Mouse (Mus musculus) embryo, embryonic 9.5 days (tissue): ENCODE measurements around the gene 4930438A08Rik.

Source experiments
- DNase-seq: peaks from one replicate; pipeline ENCODE4 v3.0.0-alpha.2; 2017; ENCODE audit errors: extremely low spot score

Gene 4930438A08Rik

DNA sequence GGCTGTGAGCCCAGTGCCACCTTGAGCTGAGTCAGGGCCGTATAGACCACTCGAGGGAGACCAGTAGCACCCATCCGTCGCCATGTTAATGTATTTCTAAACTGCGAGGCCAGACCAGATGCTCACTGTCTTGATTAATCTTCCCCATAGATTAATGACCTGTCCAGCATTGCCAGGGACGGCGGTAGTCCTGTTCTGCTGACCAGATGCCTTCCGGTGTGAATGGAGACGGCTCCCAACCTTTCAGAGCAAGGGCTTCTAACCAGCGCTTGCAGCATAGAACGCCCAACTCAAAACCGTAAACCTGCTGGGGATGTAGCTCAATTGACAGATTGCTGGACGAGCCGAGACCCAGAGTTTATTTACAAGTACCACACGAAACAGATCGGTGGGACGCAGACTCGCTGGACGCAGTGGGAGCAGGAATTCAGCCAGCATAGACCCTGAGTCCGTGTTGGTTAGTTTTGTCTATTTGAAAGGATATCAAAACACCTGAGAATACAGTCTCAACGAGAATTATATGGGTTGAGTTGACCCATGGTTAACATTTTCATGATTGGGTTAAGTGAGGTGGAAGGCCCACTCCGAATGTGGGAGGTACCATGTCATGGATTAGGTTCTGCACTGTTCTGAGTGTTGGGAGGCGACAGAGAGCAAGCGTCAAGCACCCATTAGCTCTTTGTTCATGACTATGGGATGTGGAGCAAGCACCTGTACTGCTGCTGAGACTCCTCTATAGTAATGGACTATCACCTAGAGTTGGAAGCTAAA, 49.2 kb downstream of the 4930438A08Rik start:
- DNase-seq = no peak

DNA sequence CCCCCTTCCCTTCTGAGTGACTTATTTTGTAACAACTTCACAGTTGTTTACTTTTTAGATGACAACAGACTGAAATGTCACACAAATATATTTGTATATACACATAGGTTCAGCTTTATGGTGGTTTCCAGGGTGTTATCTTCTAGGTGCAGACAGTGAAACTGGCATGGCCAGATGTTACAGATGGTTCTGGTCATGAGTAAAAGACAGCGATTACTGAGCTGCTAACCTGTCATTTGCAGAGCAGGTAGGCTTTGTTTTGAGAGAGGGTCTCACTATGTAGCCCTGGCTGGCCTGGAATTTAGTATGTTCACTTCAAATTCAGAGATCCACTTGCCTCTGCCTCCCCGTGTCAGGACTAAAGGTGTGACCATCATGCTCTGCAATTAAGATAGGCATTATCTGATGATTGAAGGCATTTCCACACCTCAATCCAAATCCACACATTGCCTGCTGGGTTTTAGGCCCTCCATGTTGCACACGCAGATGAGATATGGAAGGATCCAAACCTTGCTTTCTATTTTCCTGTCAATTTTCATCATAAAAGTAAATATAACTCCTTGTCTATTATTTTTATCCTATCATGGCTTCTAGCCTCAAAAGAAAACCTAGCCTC, 50.1 kb downstream of the 4930438A08Rik start:
- DNase-seq = no peak

DNA sequence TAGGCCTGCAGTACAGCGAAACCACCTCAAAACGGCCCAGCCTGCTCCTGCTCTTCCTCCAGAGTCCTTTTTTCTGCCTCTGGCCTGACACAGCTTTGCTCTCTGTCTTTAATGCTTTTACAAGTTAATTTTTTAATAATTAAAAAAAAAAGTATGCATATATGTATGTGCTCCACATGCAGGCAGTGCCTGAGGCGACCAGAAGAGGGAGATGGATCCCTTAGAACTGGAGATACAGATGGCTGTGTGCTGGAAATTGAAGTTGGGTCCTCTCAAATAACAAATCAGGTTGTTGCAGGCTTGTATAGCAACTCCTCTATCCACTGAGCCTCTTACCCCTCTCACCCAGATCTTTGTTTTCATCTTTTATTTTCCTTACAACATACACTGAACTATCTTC, 52.2 kb downstream of the 4930438A08Rik start:
- DNase-seq = no peak

DNA sequence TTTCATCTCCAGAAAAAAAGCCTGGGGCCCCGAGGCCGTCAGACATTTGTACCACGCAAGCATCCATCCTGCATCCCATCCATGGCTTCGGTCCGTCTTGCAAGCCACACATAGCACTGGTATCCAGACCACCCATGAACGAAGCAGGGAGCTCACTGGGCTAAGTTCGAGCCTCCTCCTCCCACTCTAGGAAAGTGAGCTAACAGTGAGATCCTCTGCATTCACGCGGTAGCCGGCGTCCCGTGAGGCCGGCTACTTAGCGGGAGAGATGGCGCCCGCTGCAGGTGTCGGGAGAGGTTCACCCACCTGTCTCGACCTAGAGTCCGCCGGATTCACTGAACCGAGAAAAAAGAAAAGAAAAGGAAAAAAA, 55.3 kb downstream of the 4930438A08Rik start:
- DNase-seq = peak; percentile 13

DNA sequence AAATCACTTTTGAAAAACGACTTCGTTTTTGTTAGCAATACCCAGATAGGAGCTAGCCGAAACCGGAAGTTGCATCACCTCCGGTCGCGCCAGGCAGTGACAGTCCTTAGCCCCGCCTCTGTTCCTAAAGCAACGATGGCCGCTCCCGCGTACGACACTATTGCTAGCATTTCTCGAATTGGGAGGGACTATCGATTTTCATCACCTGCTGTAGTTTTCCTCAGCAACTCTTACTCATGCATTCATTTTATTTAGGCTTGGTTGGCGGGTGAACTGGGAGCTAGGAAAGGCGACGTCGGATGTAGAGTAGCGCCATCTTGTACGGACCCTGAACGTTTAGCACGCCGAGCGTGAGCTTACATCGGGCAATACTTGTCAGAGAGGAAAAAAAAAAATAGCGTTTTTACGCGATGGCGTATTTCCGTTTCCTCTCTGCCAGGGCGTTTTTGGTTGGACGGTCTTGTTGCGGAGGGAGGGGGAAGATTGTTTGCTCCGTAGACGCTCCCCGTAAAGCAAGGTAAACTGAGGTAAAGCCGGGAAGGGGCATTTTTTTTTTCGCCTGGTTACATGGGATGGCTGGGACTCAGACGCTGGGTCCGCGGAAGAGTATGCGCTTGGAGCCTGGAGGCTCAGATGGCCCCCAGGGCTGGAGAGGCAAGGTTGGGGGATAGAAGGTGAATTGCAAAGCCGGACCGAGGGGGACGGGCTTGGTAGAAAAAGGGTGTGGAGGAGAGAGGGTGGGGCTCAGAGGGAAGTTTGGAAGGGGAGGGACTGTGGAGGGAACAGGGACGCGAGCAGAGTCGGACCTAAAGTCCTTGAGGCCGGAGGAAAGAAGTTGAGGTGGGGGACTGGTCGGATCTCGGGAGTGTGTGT, 55.9 kb downstream of the 4930438A08Rik start, which contains the start of the genes Zfp672 and Sh3bp5l:
Gene Zfp672, minus strand, starts transcription at position 64 of the 873 bp plus-strand sequence.
Gene Sh3bp5l, plus strand, starts transcription at position 449 of the 873 bp plus-strand sequence.
- peak; percentile 91 for DNase-seq

DNA sequence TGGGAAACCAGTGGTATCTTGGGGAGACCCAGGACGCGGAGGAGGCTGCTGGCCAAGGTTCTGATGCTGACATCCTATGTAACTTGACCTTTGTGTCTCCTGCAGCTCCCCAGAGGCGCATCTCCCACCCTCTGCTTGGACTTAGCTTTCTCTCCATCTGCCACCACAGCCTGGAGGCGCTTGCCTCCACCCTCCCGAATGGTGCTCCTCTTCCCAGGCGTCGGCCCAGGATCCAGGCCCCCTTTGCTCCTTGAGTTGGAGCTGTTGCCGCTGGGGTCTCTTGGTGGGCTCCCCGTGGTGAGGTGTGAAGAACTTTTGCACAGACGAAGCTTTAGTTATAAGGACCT, 56.5 kb downstream of the 4930438A08Rik start:
- DNase-seq = no peak

DNA sequence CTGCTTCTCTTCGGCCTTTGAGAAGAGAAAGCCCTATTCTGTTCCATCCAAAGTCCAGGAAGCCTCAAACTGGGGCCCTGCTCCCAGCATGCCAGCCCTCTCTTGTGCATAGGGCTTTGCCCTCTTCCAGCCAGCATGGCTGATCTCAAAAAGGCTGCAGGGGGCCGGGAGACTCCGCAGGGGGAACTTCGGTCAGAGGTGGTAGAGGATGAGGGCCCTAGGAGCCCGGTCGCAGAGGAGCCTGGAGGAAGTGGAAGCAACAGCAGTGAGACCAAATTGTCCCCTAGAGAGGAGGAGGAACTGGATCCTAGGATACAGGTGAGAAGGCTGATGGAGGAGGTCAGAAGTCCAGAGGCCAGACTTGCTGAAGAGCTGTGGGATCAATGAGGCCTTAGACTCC, 56.9 kb downstream of the 4930438A08Rik start:
- no peak for DNase-seq

DNA sequence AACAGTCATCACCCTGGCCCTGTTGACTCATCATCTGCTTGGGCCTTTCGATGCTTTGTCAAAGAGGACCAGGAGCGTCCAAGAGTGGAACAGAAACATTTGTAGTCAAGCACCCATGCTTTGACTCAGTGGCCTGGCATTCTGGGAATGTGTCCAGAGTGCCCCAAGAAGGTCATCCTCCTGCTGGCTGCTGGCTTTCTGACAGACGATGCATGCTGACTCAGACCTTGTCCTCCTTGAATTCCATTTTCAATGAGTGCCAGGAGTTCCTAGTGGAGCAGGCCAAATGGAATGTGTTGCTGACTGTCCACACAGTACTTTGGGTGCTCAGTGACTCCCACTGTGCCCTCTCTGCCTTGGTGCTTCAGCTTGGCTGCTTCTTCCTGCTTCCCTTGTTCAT, 60.1 kb downstream of the 4930438A08Rik start:
- DNase-seq = no peak
